In the genomic region with DNA sequence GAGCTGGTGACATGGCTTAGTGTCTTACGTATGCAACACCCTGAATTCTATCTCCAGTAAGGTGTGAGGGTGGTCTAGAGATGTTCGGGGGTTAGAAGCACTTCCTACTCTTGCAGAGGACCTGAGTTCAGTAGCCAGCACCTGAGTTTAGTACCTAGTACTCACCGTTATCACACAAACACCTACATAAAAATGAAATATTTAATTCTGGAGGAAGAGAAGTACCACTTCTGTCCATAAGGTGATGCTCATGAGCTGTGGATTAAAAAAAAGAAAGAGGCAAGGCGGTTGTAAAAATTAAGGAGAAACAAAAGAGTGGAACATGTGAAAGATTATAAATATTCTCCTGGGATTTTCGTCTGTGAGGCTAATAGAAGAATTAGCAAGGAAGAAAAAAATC, we compare ENCODE assay signal across 10 mouse cellular contexts. TPM values are rescaled to one million over a fixed set of nuclear protein-coding genes. Genes with fewer than 3 reads are reported as not detected.
DNase-seq lines count a peak whose midpoint lies in the region; ATAC-seq and TF ChIP-seq lines count a peak whose summit lies in the region.
"Had no signal": no experiment of that assay in that cellular context is flagged by ENCODE, and none has a peak within 500 bp of the region (broad histone marks: within the 10 kb centered on the region; RNA-seq: fewer than 3 reads in every experiment).

No protein-coding gene starts in this region.

- H3K4me2 ChIP-seq in embryonic facial prominence, embryonic 11.5 days (ENCODE audit: low read depth, low read length): no peak overlapping the region
- no peak overlapping the region for H3K4me2 ChIP-seq in hindbrain, postnatal 0 days (ENCODE audit: low read depth, low read length)

- DNase-seq in cerebellum, postnatal 14 days: peak; percentile 50 to 65
- DNase-seq in cerebellum, adult 11-12 months: no peak
- DNase-seq in CD4-positive helper T cell, adult 2 months (ENCODE audit: low read depth, low spot score): peak; percentile 15
- DNase-seq in embryonic facial prominence, embryonic 11.5 days (ENCODE audit: low spot score): peak; percentile 58
- DNase-seq in hindbrain, postnatal 0 days (ENCODE audit: low spot score): peak; percentile 60
- peak; percentile 16 for DNase-seq in naive thymus-derived CD4-positive, alpha-beta T cell, adult 2 months (ENCODE audit: low read depth)
- DNase-seq in adrenal gland, adult 18-20 months (ENCODE audit: low spot score in 2 of 2): no peak
- DNase-seq in T-cell, adult 2 months (ENCODE audit: low spot score): no peak

- no peaks in the 10 kb centered on the region for H3K9me3 ChIP-seq in embryonic facial prominence, embryonic 11.5 days (replicated peaks; ENCODE audit: control insufficient read depth, low read length)
- no peaks in the 10 kb centered on the region for H3K9me3 ChIP-seq in hindbrain, postnatal 0 days (ENCODE audit: low read length)

- H3K27me3 ChIP-seq in embryonic facial prominence, embryonic 11.5 days (ENCODE audit: control insufficient read depth, insufficient read depth, low read length): no peaks in the 10 kb centered on the region
- no peaks in the 10 kb centered on the region for H3K27me3 ChIP-seq in hindbrain, postnatal 0 days (ENCODE audit: insufficient read depth, low read length)

- peaks cover 4% of the 10 kb centered on the region; the same call in 1 of the 2 replicates for H3K4me1 ChIP-seq in embryonic facial prominence, embryonic 11.5 days (ENCODE audit: control insufficient read depth, insufficient read depth, low read length)
- no peaks in the 10 kb centered on the region for H3K4me1 ChIP-seq in hindbrain, postnatal 0 days (ENCODE audit: insufficient read depth, low read length)

- 0 out of 2 replicates have a peak, but pooled peaks have one; percentile 27 for ATAC-seq in embryonic facial prominence, embryonic 11.5 days (replicated peaks; ENCODE audit: insufficient number of reproducible peaks, low FRiP score, low TSS enrichment, low read depth)
- no peak for ATAC-seq in hindbrain, postnatal 0 days

- peak; percentile 86 for TF ChIP-seq CTCF in hindbrain, postnatal 0 days (IDR thresholded peaks at IDR 0.05; ENCODE audit: low read depth)

- no peak overlapping the region for H3K4me3 ChIP-seq in embryonic facial prominence, embryonic 11.5 days (ENCODE audit: low read depth, low read length)
- H3K4me3 ChIP-seq in hindbrain, postnatal 0 days (ENCODE audit: low read length): no peak overlapping the region

- WGBS in embryonic facial prominence, embryonic 11.5 days: 39% methylated on average over 5 of the region's 5 CpGs
- WGBS in hindbrain, postnatal 0 days: 30% methylated on average over 5 of the region's 5 CpGs

- no peaks in the 10 kb centered on the region for H3K36me3 ChIP-seq in embryonic facial prominence, embryonic 11.5 days (replicated peaks; ENCODE audit: control insufficient read depth, insufficient read depth, low read depth, low read length)
- no peaks in the 10 kb centered on the region for H3K36me3 ChIP-seq in hindbrain, postnatal 0 days (ENCODE audit: insufficient read depth, low read length)

- no peak overlapping the region for H3K9ac ChIP-seq in embryonic facial prominence, embryonic 11.5 days (replicated peaks; ENCODE audit: low read length)
- H3K9ac ChIP-seq in hindbrain, postnatal 0 days (replicated peaks; ENCODE audit: low read length): no peak overlapping the region

- H3K27ac ChIP-seq in embryonic facial prominence, embryonic 11.5 days (replicated peaks; ENCODE audit: low read depth, low read length): no peak overlapping the region
- peak overlapping the region; percentile 54; the same call in 1 of the 2 replicates for H3K27ac ChIP-seq in hindbrain, postnatal 0 days

RNA-seq across cellular contexts. Expression of a gene that starts 2.1 kb away (rescaled TPM):
- polyA plus RNA-seq in embryonic facial prominence, embryonic 11.5 days (2014; fragmentation: Nextera tagmentation; extraction: Ambion mirVana): 50.8 and 62.3 TPM in 2 replicates
- total RNA-seq in hindbrain, postnatal 0 days (2014; rRNA removed): 96.6 and 113 TPM in 2 replicates
- polyA plus RNA-seq in hindbrain, postnatal 0 days (2015; fragmentation: Nextera tagmentation; extraction: Ambion mirVana): 97.1 and 97.2 TPM in 2 replicates
- total RNA-seq in adrenal gland, adult 18-20 months (2021): under 1 TPM in 1 of 2 experiments, not detected in 1; 0.58 TPM
- polyA plus RNA-seq: spleen, adult 2 months had no signal

RNA-seq across cellular contexts. Expression of a gene that starts 9.1 kb away (rescaled TPM):
- polyA plus RNA-seq in embryonic facial prominence, embryonic 11.5 days (2014; fragmentation: Nextera tagmentation; extraction: Ambion mirVana): 0.60 and 1.9 TPM in 2 replicates
- 2.7 and 13.2 TPM in 2 replicates for total RNA-seq in hindbrain, postnatal 0 days (2014; rRNA removed)
- 5.0 and 5.6 TPM in 2 replicates for polyA plus RNA-seq in hindbrain, postnatal 0 days (2015; fragmentation: Nextera tagmentation; extraction: Ambion mirVana)
- total RNA-seq in adrenal gland, adult 18-20 months (2021): 10 to 100 TPM in 1 of 2 experiments, 1 to 10 TPM in 1; 8.4 to 33.6 TPM

RNA-seq across cellular contexts. Expression of a gene that starts 57.1 kb away (rescaled TPM):
- 0.17 TPM in 1 of 2 replicates, not detected in the other for polyA plus RNA-seq in embryonic facial prominence, embryonic 11.5 days (2014; fragmentation: Nextera tagmentation; extraction: Ambion mirVana)
- total RNA-seq in hindbrain, postnatal 0 days (2014; rRNA removed): 1.9 TPM in 1 of 2 replicates, not detected in the other
- 0.38 and 0.67 TPM in 2 replicates for polyA plus RNA-seq in hindbrain, postnatal 0 days (2015; fragmentation: Nextera tagmentation; extraction: Ambion mirVana)
- total RNA-seq in adrenal gland, adult 18-20 months (2021): not detected
- total RNA-seq: heart, postnatal 10 days had no signal

Comparison
In these comparisons a context has a peak if more than half of its experiments do, and no peak if none do; other contexts are left out.
1. DNase-seq: peak in cerebellum, postnatal 14 days (2 of 2), CD4-positive helper T cell, adult 2 months (single experiment), embryonic facial prominence, embryonic 11.5 days (single experiment), hindbrain, postnatal 0 days (single experiment) and naive thymus-derived CD4-positive, alpha-beta T cell, adult 2 months (single experiment); none in cerebellum, adult 11-12 months (single experiment), adrenal gland, adult 18-20 months (0 of 2) and T-cell, adult 2 months (single experiment).
2. RNA of a gene that starts 2.1 kb away (total RNA-seq): 96.6 to 113 TPM in hindbrain, postnatal 0 days; 0.58 TPM in adrenal gland, adult 18-20 months; every median in the first group is over 10 times any median in the second.